Mouse (Mus musculus) hindbrain, embryonic 13.5 days (tissue): ENCODE measurements at regions not wholly inside any gene's neighbourhood (a gene's known extent, or its start where the extent isn't known, plus 50 kb on each side); places are given as distances from the start of the nearest gene placed in this dataset.

Source experiments
- ATAC-seq: fragments of 200-750 bp; cut with Nextera tagmentation; 2 replicates; pipeline ENCODE4 v1.8.0; 2017; ENCODE audit warnings: moderate TSS enrichment; ENCODE audit not compliant: low FRiP score
- H3K27ac ChIP-seq: fragments of 300-500 bp; sonication (generic); 2 replicates; pipeline ENCODE4 v1.5.1; 2015; ENCODE audit warnings: inconsistent platforms, mild to moderate bottlenecking, moderate library complexity
- H3K27me3 ChIP-seq: fragments of 300-500 bp; sonication (generic); 2 replicates; pipeline ENCODE4 v1.6.1; 2015; ENCODE audit warnings: mild to moderate bottlenecking, inconsistent platforms
- H3K36me3 ChIP-seq: fragments of 300-500 bp; sonication (generic); 2 replicates; pipeline ENCODE4 v1.6.1; 2015; ENCODE audit warnings: mild to moderate bottlenecking, inconsistent platforms
- H3K4me1 ChIP-seq: fragments of 300-500 bp; sonication (generic); replicated peaks from 2 replicates; pipeline ENCODE4 v1.6.1; 2015; ENCODE audit warnings: inconsistent platforms
- H3K4me2 ChIP-seq: fragments of 300-500 bp; sonication (generic); 2 replicates; pipeline ENCODE4 v1.6.1; 2015; ENCODE audit warnings: inconsistent platforms, mild to moderate bottlenecking, moderate library complexity
- H3K4me3 ChIP-seq: fragments of 300-500 bp; sonication (generic); 2 replicates; pipeline ENCODE4 v1.5.1; 2015; ENCODE audit warnings: mild to moderate bottlenecking, inconsistent platforms
- H3K9ac ChIP-seq: fragments of 300-500 bp; sonication (generic); 2 replicates; pipeline ENCODE4 v1.6.1; 2015; ENCODE audit warnings: mild to moderate bottlenecking, inconsistent platforms
- H3K9me3 ChIP-seq: fragments of 300-500 bp; sonication (generic); 2 replicates; pipeline ENCODE4 v1.6.1; 2016; ENCODE audit warnings: inconsistent platforms
- WGBS: fragments of 180-500 bp; shearing (Covaris S2); methylation state at CpG from one replicate; pipeline ENCODE4 v1.1.7; 2015; 5-methylcytosine and 5-hydroxymethylcytosine counted together

DNA sequence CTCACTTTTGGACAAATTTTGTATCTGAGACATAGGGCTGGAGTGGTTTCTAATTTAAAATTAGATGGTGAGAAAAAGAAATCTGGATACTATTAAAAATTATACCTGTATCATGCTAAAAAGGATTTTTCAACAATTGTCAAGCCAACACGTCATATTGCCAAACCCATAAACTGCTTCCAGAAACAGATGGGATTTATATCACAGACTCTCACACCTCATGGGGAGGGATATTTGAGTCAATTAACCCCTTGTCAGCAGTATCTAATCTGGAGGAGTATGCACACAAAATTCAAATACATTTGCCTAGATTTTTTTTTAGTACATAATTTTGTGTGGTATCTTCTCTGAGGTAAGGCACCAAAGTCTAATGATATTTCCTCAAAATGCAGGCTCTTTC is 138.3 kb upstream of the Adamts3 start:
- H3K27me3 ChIP-seq, result no peaks in the 10 kb centered on the region
- H3K9ac ChIP-seq, result no peak overlapping the region
- no peaks in the 10 kb centered on the region for H3K36me3 ChIP-seq
- no peak overlapping the region for H3K27ac ChIP-seq
- H3K9me3 ChIP-seq, result no peaks in the 10 kb centered on the region
- no peaks in the 10 kb centered on the region for H3K4me1 ChIP-seq
- no peak overlapping the region for H3K4me3 ChIP-seq
- 82% methylated on average over 1 of the region's 1 CpGs for WGBS
- ATAC-seq, result no peak
- no peak overlapping the region for H3K4me2 ChIP-seq

GRCm38 (mm10) chr5:90000758-90001157 is 117.6 kb upstream of the Adamts3 start:
- no peak for ATAC-seq
- no peaks in the 10 kb centered on the region for H3K4me1 ChIP-seq
- 88% methylated on average over 6 of the region's 6 CpGs for WGBS

GRCm38 (mm10) chr5:89991568-89991967 is 108.4 kb upstream of the Adamts3 start:
- Histone ChIP-seq H3K36me3 (no peaks in the 10 kb centered on the region), H3K4me2 (no peak overlapping the region), H3K27ac (no peak overlapping the region), H3K4me3 (no peak overlapping the region), H3K4me1 (no peaks in the 10 kb centered on the region), H3K27me3 (no peaks in the 10 kb centered on the region), H3K9me3 (no peaks in the 10 kb centered on the region), H3K9ac (no peak overlapping the region)
- 81% methylated on average over 2 of the region's 2 CpGs for WGBS
- ATAC-seq, result no peak

More at GRCm38 (mm10) chr5:90000758-90001157, 117.6 kb upstream of the Adamts3 start:
- H3K36me3 ChIP-seq, result no peaks in the 10 kb centered on the region
- H3K9me3 ChIP-seq, result no peaks in the 10 kb centered on the region
- H3K27ac ChIP-seq, result no peak overlapping the region
- H3K4me2 ChIP-seq, result no peak overlapping the region
- H3K9ac ChIP-seq, result no peak overlapping the region
- no peaks in the 10 kb centered on the region for H3K27me3 ChIP-seq
- H3K4me3 ChIP-seq, result no peak overlapping the region

GRCm38 (mm10) chr5:89981627-89982026 is 98.5 kb upstream of the Adamts3 start:
- Histone ChIP-seq H3K27ac (no peak overlapping the region), H3K27me3 (no peaks in the 10 kb centered on the region), H3K9me3 (no peaks in the 10 kb centered on the region), H3K4me2 (no peak overlapping the region), H3K9ac (no peak overlapping the region), H3K4me1 (no peaks in the 10 kb centered on the region), H3K36me3 (no peaks in the 10 kb centered on the region), H3K4me3 (no peak overlapping the region)
- no peak for ATAC-seq
- WGBS, result 63% methylated on average over 6 of the region's 6 CpGs

- H3K27ac ChIP-seq, result no peak overlapping the region
- no peaks in the 10 kb centered on the region for H3K36me3 ChIP-seq
- H3K4me1 ChIP-seq, result no peaks in the 10 kb centered on the region
- H3K9me3 ChIP-seq, result no peaks in the 10 kb centered on the region
- H3K4me3 ChIP-seq, result no peak overlapping the region
- no peak for ATAC-seq
- no peak overlapping the region for H3K9ac ChIP-seq
- H3K27me3 ChIP-seq, result no peaks in the 10 kb centered on the region
- 86% methylated on average over 3 of the region's 3 CpGs for WGBS
- no peak overlapping the region for H3K4me2 ChIP-seq
These were observed 97.1 kb upstream of the Adamts3 start for GRCm38 (mm10) chr5:89980204-89980603.

DNA sequence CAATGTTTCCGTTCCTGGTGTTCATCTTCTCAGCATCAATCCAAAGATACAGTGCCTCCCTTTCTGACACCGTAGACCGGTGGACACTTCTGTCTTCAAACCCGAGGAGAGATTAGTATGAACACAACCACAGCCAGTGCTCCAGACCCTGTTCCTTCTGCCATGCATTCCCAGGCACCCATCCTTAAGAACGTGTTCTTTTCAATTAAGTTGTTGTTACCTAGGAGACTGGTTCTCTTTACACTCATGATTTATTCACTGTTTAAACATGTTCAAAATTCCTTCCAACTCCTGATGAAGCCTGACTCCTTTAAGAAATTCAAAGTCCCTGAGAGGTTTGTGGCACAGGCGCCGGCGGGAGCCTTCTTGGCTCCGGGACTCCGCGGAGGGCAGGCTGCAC is 69.5 kb upstream of the Adamts3 start:
- Histone ChIP-seq H3K27me3 (no peaks in the 10 kb centered on the region), H3K9ac (no peak overlapping the region), H3K4me1 (no peaks in the 10 kb centered on the region), H3K27ac (no peak overlapping the region), H3K9me3 (no peaks in the 10 kb centered on the region), H3K4me2 (no peak overlapping the region), H3K36me3 (no peaks in the 10 kb centered on the region), H3K4me3 (no peak overlapping the region)
- no peak for ATAC-seq
- WGBS, result 86% methylated on average over 11 of the region's 11 CpGs

- Histone ChIP-seq H3K9me3 (no peaks in the 10 kb centered on the region), H3K36me3 (no peaks in the 10 kb centered on the region), H3K4me3 (no peak overlapping the region), H3K27ac (no peak overlapping the region), H3K4me1 (no peaks in the 10 kb centered on the region), H3K27me3 (no peaks in the 10 kb centered on the region), H3K9ac (no peak overlapping the region), H3K4me2 (no peak overlapping the region)
- 83% methylated on average over 3 of the region's 3 CpGs for WGBS
- no peak for ATAC-seq
These were observed 62.5 kb upstream of the Adamts3 start for GRCm38 (mm10) chr5:89945660-89945925.

DNA sequence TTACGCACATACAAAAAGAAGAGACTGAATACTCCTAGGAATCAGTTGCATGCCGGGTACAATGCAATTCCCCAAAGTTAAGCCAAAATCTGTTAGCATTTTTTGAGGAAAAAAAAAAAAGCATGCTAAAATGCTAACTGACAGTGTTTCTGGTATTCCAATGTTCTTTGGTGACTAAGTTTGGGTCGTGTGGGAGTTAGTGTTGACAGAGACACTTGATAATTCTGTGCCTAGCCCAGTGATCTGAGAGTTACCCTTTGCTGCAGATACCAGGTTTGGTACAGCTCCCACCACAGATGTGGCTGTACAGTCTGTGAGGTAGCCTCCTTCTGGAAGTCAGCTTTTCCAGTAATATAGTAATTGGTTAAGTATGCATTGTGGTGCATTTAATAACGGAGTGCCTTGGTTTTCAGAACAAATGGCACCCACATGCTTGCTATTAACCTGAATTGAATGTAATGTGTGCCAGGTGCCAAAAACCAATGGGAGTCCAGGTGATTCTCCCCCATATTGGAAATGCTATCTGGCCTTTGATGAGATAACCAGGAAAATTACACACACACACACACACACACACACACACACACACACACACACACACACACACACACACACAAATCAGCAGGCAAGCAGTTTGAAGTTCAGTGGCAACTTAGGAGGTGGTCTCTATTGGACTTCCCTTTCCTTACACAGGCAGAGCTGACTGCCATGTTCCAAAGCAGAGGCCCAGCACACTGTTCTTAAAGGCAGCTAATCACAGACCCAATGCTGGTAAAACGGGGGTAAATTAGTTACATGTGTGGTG is 61.9 kb upstream of the Adamts3 start:
- Histone ChIP-seq H3K27ac (no peak overlapping the region), H3K27me3 (no peaks in the 10 kb centered on the region), H3K9ac (no peak overlapping the region), H3K36me3 (no peaks in the 10 kb centered on the region), H3K4me3 (no peak overlapping the region), H3K4me1 (no peaks in the 10 kb centered on the region), H3K4me2 (no peak overlapping the region), H3K9me3 (0 out of 2 replicates have a peak, but pooled peaks cover under 1% of the 10 kb centered on the region)
- 86% methylated on average over 5 of the region's 5 CpGs for WGBS
- ATAC-seq, result no peak

GRCm38 (mm10) chr5:89943276-89944127 is 60.4 kb upstream of the Adamts3 start:
- Histone ChIP-seq H3K9me3 (peaks cover 10% of the 10 kb centered on the region; the same call in 1 of the 2 replicates), H3K36me3 (no peaks in the 10 kb centered on the region), H3K9ac (no peak overlapping the region), H3K27me3 (no peaks in the 10 kb centered on the region), H3K4me2 (no peak overlapping the region), H3K27ac (no peak overlapping the region), H3K4me1 (no peaks in the 10 kb centered on the region), H3K4me3 (no peak overlapping the region)
- 47% methylated on average over 9 of the region's 9 CpGs for WGBS
- 0 out of 2 replicates have a peak, but pooled peaks have one; percentile 28 for ATAC-seq

DNA sequence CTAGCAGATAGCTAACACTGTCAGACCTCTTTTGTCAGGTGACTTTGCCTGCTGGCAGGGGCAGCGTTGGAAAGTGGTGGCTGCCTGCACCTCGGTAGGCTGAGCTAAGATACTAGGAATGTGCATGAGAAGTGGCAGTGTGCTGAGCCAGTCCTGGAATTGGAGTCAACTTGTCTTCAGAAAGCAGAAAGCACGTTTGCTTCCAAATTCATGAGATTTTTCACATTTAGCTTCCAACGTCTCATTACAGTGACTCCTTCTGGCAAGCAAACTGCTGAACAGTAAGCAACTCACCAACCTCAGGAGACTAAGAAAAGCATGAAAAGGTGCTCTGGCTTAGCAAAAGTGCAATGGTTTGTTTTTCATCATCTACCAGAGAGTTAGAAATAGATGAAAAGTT is 59.1 kb upstream of the Adamts3 start:
- Histone ChIP-seq H3K36me3 (no peaks in the 10 kb centered on the region), H3K9ac (no peak overlapping the region), H3K9me3 (peaks cover 10% of the 10 kb centered on the region; the same call in 1 of the 2 replicates), H3K27ac (no peak overlapping the region), H3K4me1 (no peaks in the 10 kb centered on the region), H3K4me2 (no peak overlapping the region), H3K27me3 (no peaks in the 10 kb centered on the region), H3K4me3 (no peak overlapping the region)
- WGBS, result 61% methylated on average over 4 of the region's 4 CpGs
- no peak for ATAC-seq

DNA sequence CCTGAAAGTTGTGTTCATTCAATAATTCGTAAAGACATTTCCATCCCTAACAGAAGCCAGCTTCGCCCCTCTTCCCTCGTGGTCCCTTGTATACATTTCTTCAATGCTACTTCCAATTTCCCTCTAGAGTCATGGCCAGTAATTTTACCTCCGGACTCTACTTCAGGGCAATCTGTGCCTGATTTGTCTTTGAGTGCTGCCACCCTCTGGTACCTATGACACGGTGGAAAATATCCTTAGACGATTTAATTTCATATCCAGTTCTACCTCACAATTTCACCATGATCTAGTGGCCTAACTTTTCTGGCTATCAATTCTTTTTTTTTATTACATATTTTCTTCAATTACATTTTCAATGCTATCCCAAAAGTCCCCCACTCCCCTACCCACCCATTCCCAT is 49.9 kb upstream of the Adamts3 start:
- H3K4me1 ChIP-seq, result no peaks in the 10 kb centered on the region
- 91% methylated on average over 6 of the region's 6 CpGs for WGBS
- no peaks in the 10 kb centered on the region for H3K9me3 ChIP-seq
- H3K9ac ChIP-seq, result no peak overlapping the region
- no peaks in the 10 kb centered on the region for H3K27me3 ChIP-seq
- ATAC-seq, result no peak
- no peak overlapping the region for H3K4me2 ChIP-seq
- no peak overlapping the region for H3K4me3 ChIP-seq
- H3K36me3 ChIP-seq, result no peaks in the 10 kb centered on the region
- no peak overlapping the region for H3K27ac ChIP-seq
